Mouse (Mus musculus) G1E (cell line): ENCODE measurements around the gene Adad2. TPM values are rescaled to one million over a fixed set of nuclear protein-coding genes. Genes with fewer than 3 reads are reported as not detected.

Source experiments
- ATAC-seq: 2 replicates; pipeline ENCODE4 v1.8.0; 2016; ENCODE audit warnings: mild to moderate bottlenecking; ENCODE audit not compliant: insufficient number of reproducible peaks, poor library complexity, low FRiP score, severe bottlenecking; ENCODE audit errors: extremely low read depth
- DNase-seq: peaks from one replicate; pipeline ENCODE4 v3.0.0; 2012; ENCODE audit warnings: low spot score
- H3K27me3 ChIP-seq: 2 replicates; pipeline ENCODE4 v1.6.1; 2012; ENCODE audit warnings: mild to moderate bottlenecking, low read length, inconsistent platforms; ENCODE audit not compliant: insufficient read depth
- H3K36me3 ChIP-seq: replicated peaks from 2 replicates; pipeline ENCODE3; 2012; ENCODE audit warnings: mild to moderate bottlenecking, inconsistent platforms
- H3K4me1 ChIP-seq: 2 replicates; pipeline ENCODE4 v1.6.1; 2012; ENCODE audit warnings: low read depth, low read length, inconsistent platforms, mixed read lengths; ENCODE audit not compliant: insufficient read depth
- H3K4me3 ChIP-seq: 2 replicates; pipeline ENCODE4 v1.5.1; 2012; ENCODE audit warnings: low read depth, mild to moderate bottlenecking, inconsistent platforms, low read length, moderate library complexity, mixed read lengths
- H3K9me3 ChIP-seq: replicated peaks from 2 replicates; pipeline ENCODE4 v1.6.1; 2012; ENCODE audit warnings: inconsistent platforms
- CTCF ChIP-seq: IDR thresholded peaks from 2 replicates; pipeline ENCODE4 v1.5.1; 2012; ENCODE audit warnings: low read depth, low read length, inconsistent platforms, mixed read lengths
- GATA1 ChIP-seq: IDR thresholded peaks from 2 replicates; pipeline ENCODE4 v1.6.1; 2012; ENCODE audit warnings: borderline replicate concordance, low read length, inconsistent platforms, mixed read lengths
- GATA2 ChIP-seq: IDR thresholded peaks from 2 replicates; pipeline ENCODE4 v1.6.1; 2012; ENCODE audit warnings: low read depth, low read length, inconsistent platforms, borderline replicate concordance
- POLR2AphosphoS5 ChIP-seq: IDR thresholded peaks from 2 replicates; pipeline ENCODE4 v1.6.1; 2012; ENCODE audit warnings: low read depth, low read length, inconsistent platforms; ENCODE audit not compliant: insufficient replicate concordance
- TAL1 ChIP-seq: conservative IDR thresholded peaks from 2 replicates; pipeline ENCODE4 v1.6.1; 2012; ENCODE audit warnings: low read depth, low read length, inconsistent platforms, mixed read lengths
- polyA plus RNA-seq: library from polyadenylated mRNA; stranded (reverse); fragments of >175 nt; gene quantifications from 2 replicates; pipeline ENCODE4 v1.2.3, GENCODE M21; 2012
- total RNA-seq, 2 experiments: library from RNA; stranded (forward) in 1 of 2; stranded (reverse) in 1 of 2; fragments of 200-1000 nt in 1 of 2; fragments of >200 nt in 1 of 2; fragmentation: Nextera tagmentation in 1 of 2; gene quantifications; 2 replicates each; pipeline ENCODE4 v1.2.3; 2014 to 2017

Adad2 gene
- total and polyA plus RNA-seq, 3 experiments: not detected

GRCm38 (mm10) chr8:119588321-119588720 lies 24.2 kb upstream of the Adad2 start:
- H3K36me3 ChIP-seq: no peaks in the 10 kb centered on the region
- H3K9me3 ChIP-seq: peaks cover 12% of the 10 kb centered on the region
- TF ChIP-seq POLR2AphosphoS5 (no peak), TAL1 (no peak), GATA1 (no peak), CTCF (no peak), GATA2 (no peak)
- H3K4me3 ChIP-seq: no peak overlapping the region
- no peaks in the 10 kb centered on the region; the same call in 1 of the 2 replicates for H3K4me1 ChIP-seq
- H3K27me3 ChIP-seq: peaks cover 3% of the 10 kb centered on the region; the same call in 1 of the 2 replicates
- ATAC-seq (no peak), DNase-seq (no peak)

- DNase-seq: no peak
- Histone ChIP-seq H3K27me3 (peaks cover 3% of the 10 kb centered on the region; the same call in 1 of the 2 replicates), H3K9me3 (peaks cover 12% of the 10 kb centered on the region), H3K4me3 (no peak overlapping the region), H3K4me1 (no peaks in the 10 kb centered on the region; the same call in 1 of the 2 replicates), H3K36me3 (no peaks in the 10 kb centered on the region)
- ATAC-seq: no peak
- TF ChIP-seq GATA2 (no peak), GATA1 (no peak), TAL1 (no peak), POLR2AphosphoS5 (no peak), CTCF (no peak)
Measured at GRCm38 (mm10) chr8:119588844-119589243, 23.7 kb upstream of the Adad2 start.

- Histone ChIP-seq H3K9me3 (peaks cover 12% of the 10 kb centered on the region), H3K4me1 (peaks cover 6% of the 10 kb centered on the region), H3K4me3 (no peak overlapping the region), H3K27me3 (peaks cover 3% of the 10 kb centered on the region; the same call in 1 of the 2 replicates), H3K36me3 (peaks cover 3% of the 10 kb centered on the region)
- no peak for DNase-seq
- no peak for ATAC-seq
- TF ChIP-seq GATA1 (no peak), TAL1 (no peak), GATA2 (no peak), CTCF (no peak), POLR2AphosphoS5 (no peak)
Measured at GRCm38 (mm10) chr8:119590348-119590747, 22.2 kb upstream of the Adad2 start.

- 0 out of 2 replicates have a peak, but pooled peaks cover 4% of the 10 kb centered on the region for H3K9me3 ChIP-seq
- peaks cover 3% of the 10 kb centered on the region; the same call in 1 of the 2 replicates for H3K27me3 ChIP-seq
- no peak for ATAC-seq
- TF ChIP-seq CTCF: no peak
- TF ChIP-seq POLR2AphosphoS5: no peak
- TF ChIP-seq GATA1: no peak
- TF ChIP-seq TAL1: no peak
- no peak for TF ChIP-seq GATA2
- DNase-seq: no peak
- H3K4me3 ChIP-seq: no peak overlapping the region
- H3K4me1 ChIP-seq: peaks cover 15% of the 10 kb centered on the region
- H3K36me3 ChIP-seq: peaks cover 14% of the 10 kb centered on the region
Measured at GRCm38 (mm10) chr8:119591456-119591855, 21.1 kb upstream of the Adad2 start.

GRCm38 (mm10) chr8:119603771-119604170 lies 8.8 kb upstream of the Adad2 start:
- DNase-seq (no peak), ATAC-seq (no peak)
- H3K4me1 ChIP-seq: peaks cover 36% of the 10 kb centered on the region
- no peaks in the 10 kb centered on the region; the same call in 1 of the 2 replicates for H3K27me3 ChIP-seq
- H3K9me3 ChIP-seq: peaks cover 5% of the 10 kb centered on the region
- H3K4me3 ChIP-seq: peak overlapping the region; percentile 77
- no peak for TF ChIP-seq POLR2AphosphoS5
- no peak for TF ChIP-seq GATA2
- no peak for TF ChIP-seq TAL1
- TF ChIP-seq CTCF: no peak
- no peak for TF ChIP-seq GATA1
- peaks cover 52% of the 10 kb centered on the region for H3K36me3 ChIP-seq

- no peak for TF ChIP-seq GATA2
- TF ChIP-seq TAL1: peak; percentile 72
- no peak for TF ChIP-seq CTCF
- no peak for TF ChIP-seq POLR2AphosphoS5
- no peak for TF ChIP-seq GATA1
- Histone ChIP-seq H3K36me3 (peaks cover 45% of the 10 kb centered on the region), H3K9me3 (peaks cover 9% of the 10 kb centered on the region), H3K4me1 (peaks cover 36% of the 10 kb centered on the region), H3K27me3 (no peaks in the 10 kb centered on the region; the same call in 1 of the 2 replicates), H3K4me3 (peak overlapping the region; percentile 77)
- ATAC-seq (peak; percentile 56), DNase-seq (peak; percentile 62)
Measured at GRCm38 (mm10) chr8:119604398-119604803, 8.1 kb upstream of the Adad2 start.
